Mouse (Mus musculus) forebrain, embryonic 10.5 days (tissue): Measurements from ENCODE around the gene Rab3gap1. TPM values are rescaled to one million over a fixed set of nuclear protein-coding genes. Genes with fewer than 3 reads are reported as not detected.
A peak's percentile ranks its signal among the peaks of the same experiment; 100 is the strongest.
"Not testable (repeated sequence)": the region's sequence is repeated elsewhere in the genome, so short reads cannot be mapped to it uniquely, and the experiment has no call there.

Experiments
- DNase-seq: peaks from one replicate; pipeline ENCODE4 v3.0.0-alpha.2; 2017; ENCODE audit warnings: low spot score; ENCODE audit errors: extremely low spot score
- H3K27ac ChIP-seq: fragments of 300-500 bp; sonication (generic); 2 replicates; pipeline ENCODE4 v1.5.1; 2016; ENCODE audit warnings: mild to moderate bottlenecking
- H3K27me3 ChIP-seq: fragments of 300-500 bp; sonication (generic); 2 replicates; pipeline ENCODE4 v1.6.1; 2016; ENCODE audit warnings: mild to moderate bottlenecking; ENCODE audit not compliant: poor library complexity, severe bottlenecking
- H3K36me3 ChIP-seq: fragments of 300-500 bp; sonication (generic); replicated peaks from 2 replicates; pipeline ENCODE4 v1.6.1; 2016; ENCODE audit warnings: mild to moderate bottlenecking, moderate library complexity
- H3K4me1 ChIP-seq: fragments of 300-500 bp; sonication (generic); 2 replicates; pipeline ENCODE4 v1.6.1; 2016
- H3K4me3 ChIP-seq: fragments of 300-500 bp; sonication (generic); 2 replicates; pipeline ENCODE4 v1.5.1; 2016; ENCODE audit warnings: mild to moderate bottlenecking, moderate library complexity
- H3K9me3 ChIP-seq: fragments of 300-500 bp; sonication (generic); 2 replicates; pipeline ENCODE4 v1.6.1; 2016; ENCODE audit warnings: mild to moderate bottlenecking, moderate library complexity
- WGBS: fragments of 180-500 bp; shearing (Covaris S2); methylation state at CpG from one replicate; pipeline ENCODE4 v1.1.7; 2016; 5-methylcytosine and 5-hydroxymethylcytosine counted together
- polyA plus RNA-seq: library from polyadenylated mRNA; unstranded; fragments of >200 nt; fragmentation: Nextera tagmentation; extraction: Ambion mirVana; gene quantifications from 2 replicates; pipeline ENCODE4 v1.2.1, GENCODE M21; 2016

Gene Rab3gap1
- polyA plus RNA-seq, 1 experiment from 2014 or later = 15.7 TPM

- 96% methylated on average over 10 of the region's 10 CpGs for WGBS
- no peak overlapping the region for H3K4me3 ChIP-seq
- no peak overlapping the region for H3K27ac ChIP-seq
- peaks cover 8% of the 10 kb centered on the region for H3K9me3 ChIP-seq
- no peak for DNase-seq
- no peaks in the 10 kb centered on the region for H3K4me1 ChIP-seq
- H3K27me3 ChIP-seq = no peaks in the 10 kb centered on the region
- H3K36me3 ChIP-seq = peaks cover 77% of the 10 kb centered on the region
Measured at GRCm38 (mm10) chr1:127942231-127942630, 73.7 kb downstream of the Rab3gap1 start.

- no peak for DNase-seq
- Histone ChIP-seq H3K27ac (no peak overlapping the region), H3K4me3 (no peak overlapping the region), H3K4me1 (no peaks in the 10 kb centered on the region), H3K9me3 (peaks cover 12% of the 10 kb centered on the region), H3K27me3 (no peaks in the 10 kb centered on the region), H3K36me3 (peaks cover 77% of the 10 kb centered on the region)
- 90% methylated on average over 6 of the region's 6 CpGs for WGBS
Measured at GRCm38 (mm10) chr1:127943516-127943915, 74.9 kb downstream of the Rab3gap1 start.

- 93% methylated on average over 3 of the region's 3 CpGs for WGBS
- no peaks in the 10 kb centered on the region for H3K27me3 ChIP-seq
- H3K4me3 ChIP-seq = no peak overlapping the region
- no peak for DNase-seq
- H3K9me3 ChIP-seq = 0 out of 2 replicates have a peak, but pooled peaks cover 4% of the 10 kb centered on the region
- H3K4me1 ChIP-seq = no peaks in the 10 kb centered on the region
- no peak overlapping the region for H3K27ac ChIP-seq
- H3K36me3 ChIP-seq = peaks cover 56% of the 10 kb centered on the region
Measured at GRCm38 (mm10) chr1:127945696-127946575, 77.4 kb downstream of the Rab3gap1 start.

- no peak overlapping the region for H3K27ac ChIP-seq
- H3K27me3 ChIP-seq = no peaks in the 10 kb centered on the region
- H3K4me3 ChIP-seq = no peak overlapping the region
- peaks cover 52% of the 10 kb centered on the region for H3K36me3 ChIP-seq
- 94% methylated on average over 5 of the region's 5 CpGs for WGBS
- 0 out of 2 replicates have a peak, but pooled peaks cover 4% of the 10 kb centered on the region for H3K9me3 ChIP-seq
- no peaks in the 10 kb centered on the region for H3K4me1 ChIP-seq
- no peak for DNase-seq
Measured at GRCm38 (mm10) chr1:127946615-127947249, 78.2 kb downstream of the Rab3gap1 start.

GRCm38 (mm10) chr1:127948748-127949147 lies 80.2 kb downstream of the Rab3gap1 start:
- Histone ChIP-seq H3K27ac (no peak overlapping the region), H3K4me3 (no peak overlapping the region), H3K27me3 (no peaks in the 10 kb centered on the region), H3K9me3 (0 out of 2 replicates have a peak, but pooled peaks cover 4% of the 10 kb centered on the region), H3K4me1 (no peaks in the 10 kb centered on the region), H3K36me3 (peaks cover 51% of the 10 kb centered on the region)
- 95% methylated on average over 5 of the region's 5 CpGs for WGBS
- no peak for DNase-seq

- Histone ChIP-seq H3K4me1 (no peaks in the 10 kb centered on the region), H3K4me3 (no peak overlapping the region), H3K36me3 (peaks cover 60% of the 10 kb centered on the region), H3K27me3 (no peaks in the 10 kb centered on the region), H3K9me3 (0 out of 2 replicates have a peak, but pooled peaks cover 4% of the 10 kb centered on the region), H3K27ac (no peak overlapping the region)
- DNase-seq = no peak
- WGBS = 93% methylated on average over 4 of the region's 4 CpGs
Measured at GRCm38 (mm10) chr1:127952276-127952675, 83.7 kb downstream of the Rab3gap1 start.

- H3K9me3 ChIP-seq, H3K27ac ChIP-seq, H3K4me3 ChIP-seq, H3K27me3 ChIP-seq, DNase-seq, H3K4me1 ChIP-seq: not testable (repeated sequence)
- peaks cover 54% of the 10 kb centered on the region for H3K36me3 ChIP-seq
- 90% methylated on average over 4 of the region's 4 CpGs for WGBS
Measured at GRCm38 (mm10) chr1:127954198-127954597, 85.6 kb downstream of the Rab3gap1 start.

GRCm38 (mm10) chr1:127954800-127955199 lies 86.2 kb downstream of the Rab3gap1 start:
- WGBS = 84% methylated on average over 4 of the region's 4 CpGs
- Histone ChIP-seq H3K4me3 (no peak overlapping the region), H3K4me1 (peaks cover 16% of the 10 kb centered on the region), H3K36me3 (peaks cover 60% of the 10 kb centered on the region), H3K9me3 (no peaks in the 10 kb centered on the region), H3K27me3 (no peaks in the 10 kb centered on the region), H3K27ac (no peak overlapping the region)
- no peak for DNase-seq

GRCm38 (mm10) chr1:127956524-127956923 lies 88.0 kb downstream of the Rab3gap1 start:
- H3K4me3 ChIP-seq = no peak overlapping the region
- peaks cover 73% of the 10 kb centered on the region for H3K36me3 ChIP-seq
- WGBS = 100% methylated on average over 1 of the region's 1 CpGs
- no peak overlapping the region for H3K27ac ChIP-seq
- peaks cover 17% of the 10 kb centered on the region for H3K4me1 ChIP-seq
- no peaks in the 10 kb centered on the region for H3K9me3 ChIP-seq
- no peaks in the 10 kb centered on the region for H3K27me3 ChIP-seq
- DNase-seq = no peak

- Histone ChIP-seq H3K27me3 (no peaks in the 10 kb centered on the region), H3K4me1 (peaks cover 17% of the 10 kb centered on the region), H3K36me3 (peaks cover 68% of the 10 kb centered on the region), H3K27ac (peak overlapping the region; percentile 63; the same call in 1 of the 2 replicates), H3K9me3 (no peaks in the 10 kb centered on the region), H3K4me3 (no peak overlapping the region)
- WGBS = 71% methylated on average over 5 of the region's 5 CpGs
- DNase-seq = no peak
Measured at GRCm38 (mm10) chr1:127958801-127959200, 90.2 kb downstream of the Rab3gap1 start.

GRCm38 (mm10) chr1:127959312-127959718 lies 90.7 kb downstream of the Rab3gap1 start:
- no peak for DNase-seq
- 63% methylated on average over 7 of the region's 7 CpGs for WGBS
- Histone ChIP-seq H3K27ac (peak overlapping the region; percentile 63), H3K36me3 (peaks cover 68% of the 10 kb centered on the region), H3K4me3 (no peak overlapping the region), H3K4me1 (peaks cover 17% of the 10 kb centered on the region), H3K9me3 (no peaks in the 10 kb centered on the region), H3K27me3 (no peaks in the 10 kb centered on the region)

- no peak for DNase-seq
- H3K36me3 ChIP-seq = peaks cover 64% of the 10 kb centered on the region
- no peaks in the 10 kb centered on the region for H3K9me3 ChIP-seq
- no peak overlapping the region for H3K4me3 ChIP-seq
- H3K27me3 ChIP-seq = no peaks in the 10 kb centered on the region
- WGBS = 88% methylated on average over 1 of the region's 1 CpGs
- peaks cover 19% of the 10 kb centered on the region for H3K4me1 ChIP-seq
- H3K27ac ChIP-seq = no peak overlapping the region
Measured at GRCm38 (mm10) chr1:127961140-127961539, 92.6 kb downstream of the Rab3gap1 start.

- Histone ChIP-seq H3K4me3 (no peak overlapping the region), H3K27me3 (no peaks in the 10 kb centered on the region), H3K27ac (no peak overlapping the region), H3K36me3 (peaks cover 62% of the 10 kb centered on the region), H3K4me1 (peaks cover 23% of the 10 kb centered on the region), H3K9me3 (no peaks in the 10 kb centered on the region)
- DNase-seq = no peak
- WGBS = 84% methylated on average over 3 of the region's 3 CpGs
Measured at GRCm38 (mm10) chr1:127963326-127963725, 94.8 kb downstream of the Rab3gap1 start.
